Comparison of ENCODE assay signal across 12 mouse cellular contexts in the genomic region with DNA sequence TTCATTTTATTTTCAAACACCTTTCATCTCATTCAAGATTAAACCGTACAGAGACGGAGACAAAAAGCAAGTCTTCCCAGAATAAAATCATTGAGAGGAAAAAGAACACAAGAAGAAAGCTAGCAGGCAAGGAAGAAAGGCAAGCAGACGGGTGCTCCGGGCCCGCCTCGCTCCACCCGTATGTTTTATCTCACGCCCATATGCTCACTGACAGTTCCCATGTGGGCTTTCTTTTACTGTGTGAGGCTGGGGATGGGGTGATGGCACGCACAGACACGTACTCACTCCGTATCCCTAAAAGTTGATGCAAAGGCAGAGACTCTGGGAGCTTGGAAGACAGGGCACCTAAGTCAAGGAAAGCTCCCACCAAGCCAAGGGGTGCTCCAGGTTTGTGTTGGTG.
DNase-seq lines count a peak whose midpoint lies in the region; ATAC-seq lines count a peak whose summit lies in the region.
"Had no signal": no experiment of that assay in that cellular context is flagged by ENCODE, and none has a peak within 500 bp of the region (broad histone marks: within the 10 kb centered on the region; RNA-seq: fewer than 3 reads in every experiment).

No protein-coding gene starts in this region.

- peak overlapping the region; percentile 48; the same call in 1 of the 2 replicates for H3K27ac ChIP-seq in forebrain, embryonic 13.5 days
- H3K27ac ChIP-seq in forebrain, embryonic 10.5 days = no peak overlapping the region
- H3K27ac ChIP-seq in neural tube, embryonic 13.5 days (replicated peaks) = peak overlapping the region; percentile 76
- H3K27ac ChIP-seq: limb, embryonic 12.5 days had no signal

- peak; percentile 87 for ATAC-seq in forebrain, embryonic 13.5 days
- ATAC-seq in neural tube, embryonic 13.5 days (ENCODE audit: low read depth) = no peak
- ATAC-seq: intestine, postnatal 0 days; lung, postnatal 0 days had no signal

- 79% methylated on average over 11 of the region's 11 CpGs for WGBS in forebrain, embryonic 13.5 days
- WGBS in forebrain, embryonic 10.5 days = 92% methylated on average over 11 of the region's 11 CpGs
- 52% methylated on average over 11 of the region's 11 CpGs for WGBS in neural tube, embryonic 13.5 days

- no peaks in the 10 kb centered on the region for H3K27me3 ChIP-seq in forebrain, embryonic 13.5 days
- no peaks in the 10 kb centered on the region for H3K27me3 ChIP-seq in forebrain, embryonic 10.5 days (ENCODE audit: poor library complexity, severe bottlenecking)
- no peaks in the 10 kb centered on the region for H3K27me3 ChIP-seq in neural tube, embryonic 13.5 days
- H3K27me3 ChIP-seq: heart, embryonic 12.5 days; limb, embryonic 12.5 days had no signal

- no peak overlapping the region for H3K9ac ChIP-seq in forebrain, embryonic 13.5 days
- H3K9ac ChIP-seq in neural tube, embryonic 13.5 days = no peak overlapping the region
- H3K9ac ChIP-seq: heart, embryonic 12.5 days; limb, embryonic 12.5 days had no signal

- peaks cover 13% of the 10 kb centered on the region; the same call in 1 of the 2 replicates for H3K4me1 ChIP-seq in forebrain, embryonic 13.5 days
- H3K4me1 ChIP-seq in forebrain, embryonic 10.5 days = 0 out of 2 replicates have a peak, but pooled peaks cover 4% of the 10 kb centered on the region
- H3K4me1 ChIP-seq in neural tube, embryonic 13.5 days (replicated peaks) = peaks cover 53% of the 10 kb centered on the region

- no peak overlapping the region for H3K4me2 ChIP-seq in forebrain, embryonic 13.5 days
- H3K4me2 ChIP-seq in neural tube, embryonic 13.5 days = no peak overlapping the region
- H3K4me2 ChIP-seq: heart, embryonic 12.5 days; limb, embryonic 12.5 days had no signal

- H3K4me3 ChIP-seq in forebrain, embryonic 13.5 days = no peak overlapping the region
- no peak overlapping the region for H3K4me3 ChIP-seq in forebrain, embryonic 10.5 days
- no peak overlapping the region for H3K4me3 ChIP-seq in neural tube, embryonic 13.5 days
- H3K4me3 ChIP-seq: heart, embryonic 12.5 days; limb, embryonic 12.5 days had no signal

- no peaks in the 10 kb centered on the region for H3K9me3 ChIP-seq in forebrain, embryonic 13.5 days (replicated peaks)
- no peaks in the 10 kb centered on the region for H3K9me3 ChIP-seq in forebrain, embryonic 10.5 days
- H3K9me3 ChIP-seq in neural tube, embryonic 13.5 days = no peaks in the 10 kb centered on the region
- H3K9me3 ChIP-seq: limb, embryonic 12.5 days had no signal

- intact Hi-C loops in left cerebral cortex, postnatal 25 days (cut with DNase I) = no loop called here

- H3K36me3 ChIP-seq in forebrain, embryonic 13.5 days (ENCODE audit: poor library complexity, severe bottlenecking) = no peaks in the 10 kb centered on the region
- no peaks in the 10 kb centered on the region for H3K36me3 ChIP-seq in forebrain, embryonic 10.5 days (replicated peaks)
- no peaks in the 10 kb centered on the region for H3K36me3 ChIP-seq in neural tube, embryonic 13.5 days
- H3K36me3 ChIP-seq: heart, embryonic 12.5 days; limb, embryonic 12.5 days had no signal

- no peak for DNase-seq in forebrain, embryonic 10.5 days (ENCODE audit: extremely low spot score, low spot score)
- no peak for DNase-seq in neural tube, embryonic 10.5 days (ENCODE audit: extremely low spot score, low spot score)
- peak; percentile 45 to 77 for DNase-seq in left cerebral cortex, postnatal 25 days (ENCODE audit: low spot score in 2 of 2)
- DNase-seq in thymus, postnatal 10 days (ENCODE audit: low spot score in 2 of 2) = no peak
- DNase-seq in heart, adult 8-10 months (ENCODE audit: low spot score) = no peak
- no peak for DNase-seq in heart, adult 18-20 months

Comparison
In these comparisons a context has a peak if more than half of its experiments do, and no peak if none do; other contexts are left out.
1. DNase-seq: peak in left cerebral cortex, postnatal 25 days (2 of 2); none in forebrain, embryonic 10.5 days (single experiment), neural tube, embryonic 10.5 days (single experiment), thymus, postnatal 10 days (0 of 2), heart, adult 8-10 months (single experiment) and heart, adult 18-20 months (0 of 2).